Mouse (Mus musculus) kidney, adult 18-20 months (tissue): ENCODE results near the gene Noxo1.

Experiments
- DNase-seq: peaks from one replicate; pipeline ENCODE4 v3.0.0; 2021

Gene Noxo1

DNA sequence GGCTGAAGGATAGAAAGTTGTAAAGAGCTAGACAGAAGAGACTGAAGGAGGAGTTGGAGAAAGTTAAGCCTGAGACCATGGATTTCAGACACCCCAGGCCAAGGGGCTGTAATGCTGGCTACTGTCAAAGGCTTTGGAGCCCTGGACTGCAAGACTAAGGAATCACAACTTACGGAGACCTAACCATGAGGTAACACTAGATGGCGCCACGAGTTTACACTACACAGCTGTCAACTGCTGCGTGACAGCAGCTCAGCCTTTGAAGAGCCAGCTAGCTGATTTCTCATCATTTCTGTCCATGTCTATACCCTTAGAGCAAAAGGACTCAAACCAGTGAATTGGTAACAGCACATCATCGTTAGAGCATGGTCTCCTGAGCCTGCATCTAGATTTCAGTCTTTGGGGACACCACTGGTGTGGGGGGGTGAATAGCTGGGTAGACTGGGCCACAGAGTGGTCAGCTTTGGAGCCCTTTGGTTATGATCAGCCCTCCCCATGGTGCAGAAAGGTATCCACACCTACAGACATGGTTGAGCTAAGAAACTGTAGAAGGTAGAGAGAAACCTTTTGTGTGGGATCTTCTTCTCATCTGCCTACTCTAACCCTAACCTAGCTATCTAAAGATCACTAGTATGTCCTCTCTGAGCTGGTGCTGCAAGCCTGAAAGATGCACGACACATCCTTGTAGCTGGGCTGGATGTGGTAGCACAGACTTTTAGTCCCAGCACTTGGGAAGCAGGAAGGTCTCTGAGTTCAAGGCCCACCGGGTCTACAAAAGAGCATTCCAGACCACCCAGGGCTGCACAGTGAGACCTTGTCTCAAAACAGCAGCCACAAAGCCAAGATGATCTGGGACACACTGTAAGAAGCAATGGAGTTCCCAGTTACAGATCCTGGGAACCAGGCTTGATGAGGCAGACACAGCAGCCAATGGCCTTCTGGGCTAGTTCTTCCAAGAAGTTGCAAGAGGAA, 49.8 kb downstream of the Noxo1 start:
- DNase-seq = peak; percentile 89

DNA sequence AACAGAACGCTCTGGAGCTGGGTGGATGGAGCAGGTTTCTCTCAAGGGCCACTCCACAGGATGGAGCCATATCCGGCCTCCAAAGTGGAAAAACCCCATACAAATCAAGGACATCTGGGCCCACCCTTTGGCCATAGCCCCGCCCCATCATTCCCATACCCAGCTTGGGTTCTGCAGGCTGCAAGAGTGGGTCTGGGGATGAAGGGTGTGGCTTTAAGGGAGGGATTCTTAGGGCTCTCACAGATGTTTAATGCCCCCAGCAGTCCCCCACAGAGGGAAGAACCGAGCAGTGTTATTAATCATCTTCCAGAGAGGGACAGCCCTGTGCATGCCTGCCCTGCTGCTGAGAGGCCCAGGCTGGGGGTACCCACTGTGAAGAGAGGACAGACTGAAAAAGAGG, 51.0 kb downstream of the Noxo1 start:
- DNase-seq = no peak
